Mouse (Mus musculus) right cerebral cortex, postnatal 10 days (tissue): ENCODE data around the gene Mcfd2.

ENCODE experiments used
- DNase-seq, 2 experiments: peaks; one replicate each; pipeline ENCODE4 v3.0.0; 2021; ENCODE audit warnings: low spot score in 2 of 2

The Mcfd2 gene

GRCm38 (mm10) chr17:87288131-87288530, 22.4 kb upstream of the Mcfd2 start:
- DNase-seq, result no peak

- DNase-seq, result no peak
These were observed 21.6 kb upstream of the Mcfd2 start for GRCm38 (mm10) chr17:87287197-87287777.

GRCm38 (mm10) chr17:87286481-87287143, 20.9 kb upstream of the Mcfd2 start:
- no peak for DNase-seq

- DNase-seq, result no peak
These were observed 20.2 kb upstream of the Mcfd2 start for GRCm38 (mm10) chr17:87285731-87286465.

GRCm38 (mm10) chr17:87284482-87285040, 18.8 kb upstream of the Mcfd2 start:
- DNase-seq, result no peak

- DNase-seq, result no peak
These were observed 18.2 kb upstream of the Mcfd2 start for GRCm38 (mm10) chr17:87283755-87284481.

GRCm38 (mm10) chr17:87283055-87283754, 17.5 kb upstream of the Mcfd2 start:
- DNase-seq, result peak; percentile 58 to 60

- DNase-seq, result peak; percentile 94 to 95
These were observed 16.9 kb upstream of the Mcfd2 start, which contains the start of gene Ttc7 for GRCm38 (mm10) chr17:87282706-87283053. Gene Ttc7, plus strand, starts transcription at chr17:87282886.

GRCm38 (mm10) chr17:87282007-87282705, 16.4 kb upstream of the Mcfd2 start:
- DNase-seq, result peak; percentile 82 to 85

- DNase-seq, result no peak
These were observed 9.9 kb upstream of the Mcfd2 start for GRCm38 (mm10) chr17:87275363-87276341.

- DNase-seq, result no peak
These were observed 3.7 kb upstream of the Mcfd2 start for GRCm38 (mm10) chr17:87269454-87269853.

- DNase-seq, result no peak
These were observed 576 bp downstream of the Mcfd2 start for GRCm38 (mm10) chr17:87264927-87265791.

- no peak for DNase-seq
These were observed 1.5 kb downstream of the Mcfd2 start for GRCm38 (mm10) chr17:87264054-87264830.

- no peak for DNase-seq
These were observed 2.3 kb downstream of the Mcfd2 start for GRCm38 (mm10) chr17:87263401-87263800.

GRCm38 (mm10) chr17:87255672-87256071, 10.1 kb downstream of the Mcfd2 start:
- no peak for DNase-seq

GRCm38 (mm10) chr17:87254384-87254783, 11.4 kb downstream of the Mcfd2 start:
- no peak for DNase-seq

GRCm38 (mm10) chr17:87246103-87246502, 19.6 kb downstream of the Mcfd2 start:
- no peak for DNase-seq

- no peak for DNase-seq
These were observed 27.9 kb downstream of the Mcfd2 start for GRCm38 (mm10) chr17:87237826-87238225.
